Mouse (Mus musculus) thymus, adult 2 months (tissue): Measurements from ENCODE around the gene Pkhd1. TPM values are rescaled to one million over a fixed set of nuclear protein-coding genes. Genes with fewer than 3 reads are reported as not detected.
"Not testable (repeated sequence)": the region's sequence is repeated elsewhere in the genome, so short reads cannot be mapped to it uniquely, and the experiment has no call there.

Experiments used
- DNase-seq: peaks from one replicate; pipeline ENCODE4 v3.0.0; 2021
- H3K27ac ChIP-seq: fragments of 200-500 bp; 2 replicates; pipeline ENCODE4 v1.5.1; 2012; ENCODE audit warnings: low read length, control low read depth; ENCODE audit not compliant: control insufficient read depth, insufficient read depth
- H3K27me3 ChIP-seq: fragments of 200-500 bp; 2 replicates; pipeline ENCODE4 v1.6.1; 2012; ENCODE audit warnings: mild to moderate bottlenecking, low read length, moderate library complexity, mixed read lengths; ENCODE audit not compliant: control insufficient read depth, insufficient read depth
- H3K36me3 ChIP-seq: fragments of 200-500 bp; 2 replicates; pipeline ENCODE4 v1.6.1; 2012; ENCODE audit warnings: mild to moderate bottlenecking, low read length, moderate library complexity; ENCODE audit not compliant: control insufficient read depth, insufficient read depth
- H3K4me1 ChIP-seq: fragments of 200-500 bp; replicated peaks from 2 replicates; pipeline ENCODE4 v1.6.1; 2012; ENCODE audit warnings: low read length; ENCODE audit not compliant: control insufficient read depth, insufficient read depth
- H3K4me3 ChIP-seq: fragments of 200-500 bp; 2 replicates; pipeline ENCODE4 v1.5.1; 2012; ENCODE audit warnings: mild to moderate bottlenecking, low read length, control low read depth, moderate library complexity; ENCODE audit not compliant: control insufficient read depth, insufficient read depth
- CTCF ChIP-seq: fragments of 200-500 bp; IDR thresholded peaks from 2 replicates; pipeline ENCODE4 v1.5.1; 2012; ENCODE audit warnings: mild to moderate bottlenecking, control low read depth, low read length, moderate library complexity, borderline replicate concordance; ENCODE audit not compliant: control insufficient read depth, poor library complexity, insufficient read depth; ENCODE audit errors: extremely low read depth
- POLR2A ChIP-seq: fragments of 200-500 bp; IDR thresholded peaks from 2 replicates; pipeline ENCODE4 v1.6.1; 2012; ENCODE audit warnings: mild to moderate bottlenecking, low read length, control low read depth, moderate library complexity; ENCODE audit not compliant: control insufficient read depth, poor library complexity, insufficient read depth; ENCODE audit errors: extremely low read depth
- WGBS: fragments of 180-500 bp; shearing (Covaris S2); methylation state at CpG from one replicate; pipeline ENCODE4 v1.1.7; 2018; 5-methylcytosine and 5-hydroxymethylcytosine counted together
- polyA plus RNA-seq: library from polyadenylated mRNA; depleted of rRNA; stranded (reverse); fragments of >200 nt; gene quantifications from 2 replicates; pipeline ENCODE4 v1.2.3, GENCODE M21; 2012

The Pkhd1 gene
- polyA plus RNA-seq, 1 experiment = 0.03 TPM

GRCm38 (mm10) chr1:20248169-20248568 is 369.7 kb downstream of the Pkhd1 start:
- no peak overlapping the region for H3K27ac ChIP-seq
- H3K27me3 ChIP-seq = no peaks in the 10 kb centered on the region
- 78% methylated on average over 2 of the region's 2 CpGs for WGBS
- no peak overlapping the region for H3K4me3 ChIP-seq
- no peak for DNase-seq
- no peak for TF ChIP-seq CTCF
- no peak for TF ChIP-seq POLR2A
- no peaks in the 10 kb centered on the region for H3K36me3 ChIP-seq
- H3K4me1 ChIP-seq = no peaks in the 10 kb centered on the region

GRCm38 (mm10) chr1:20216681-20217080 is 401.2 kb downstream of the Pkhd1 start:
- no peak overlapping the region for H3K4me3 ChIP-seq
- H3K36me3 ChIP-seq = no peaks in the 10 kb centered on the region
- no peak for DNase-seq
- no peaks in the 10 kb centered on the region for H3K4me1 ChIP-seq
- no peaks in the 10 kb centered on the region for H3K27me3 ChIP-seq
- H3K27ac ChIP-seq = no peak overlapping the region
- TF ChIP-seq POLR2A = no peak
- no peak for TF ChIP-seq CTCF
- 77% methylated on average over 1 of the region's 1 CpGs for WGBS

GRCm38 (mm10) chr1:20190444-20190843 is 427.4 kb downstream of the Pkhd1 start:
- no peak overlapping the region for H3K4me3 ChIP-seq
- H3K36me3 ChIP-seq = no peaks in the 10 kb centered on the region
- no peak for DNase-seq
- no peaks in the 10 kb centered on the region for H3K27me3 ChIP-seq
- H3K27ac ChIP-seq = no peak overlapping the region
- no peaks in the 10 kb centered on the region for H3K4me1 ChIP-seq
- 65% methylated on average over 9 of the region's 9 CpGs for WGBS
- no peak for TF ChIP-seq CTCF
- no peak for TF ChIP-seq POLR2A

GRCm38 (mm10) chr1:20180157-20180556 is 437.7 kb downstream of the Pkhd1 start:
- no peaks in the 10 kb centered on the region for H3K36me3 ChIP-seq
- no peak for TF ChIP-seq POLR2A
- TF ChIP-seq CTCF = no peak
- no peak overlapping the region for H3K4me3 ChIP-seq
- no peak overlapping the region for H3K27ac ChIP-seq
- no peaks in the 10 kb centered on the region for H3K4me1 ChIP-seq
- DNase-seq = no peak
- H3K27me3 ChIP-seq = no peaks in the 10 kb centered on the region
- 87% methylated on average over 8 of the region's 8 CpGs for WGBS

DNA sequence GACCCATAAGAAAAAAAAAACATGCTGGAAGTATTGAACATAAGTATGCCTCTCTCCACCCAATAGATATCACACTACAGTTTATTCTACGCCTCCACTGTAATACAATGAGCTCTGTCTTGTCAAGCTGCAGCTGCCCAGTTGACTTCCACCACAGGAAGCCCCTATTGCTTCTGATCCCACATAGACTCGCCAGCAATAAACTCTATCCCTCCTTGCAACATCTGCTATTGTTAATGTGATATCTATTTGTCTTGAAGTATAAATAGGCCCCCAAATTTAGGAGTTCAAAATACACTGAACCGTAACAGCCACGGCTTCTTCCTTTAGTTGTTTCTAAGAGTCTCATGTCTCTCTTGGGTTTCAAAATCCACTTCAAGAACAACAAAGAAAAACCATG is 446.7 kb downstream of the Pkhd1 start:
- Histone ChIP-seq H3K36me3 (no peaks in the 10 kb centered on the region), H3K4me3 (no peak overlapping the region), H3K4me1 (no peaks in the 10 kb centered on the region), H3K27me3 (no peaks in the 10 kb centered on the region), H3K27ac (no peak overlapping the region)
- 79% methylated on average over 4 of the region's 4 CpGs for WGBS
- DNase-seq = no peak
- TF ChIP-seq CTCF = no peak
- TF ChIP-seq POLR2A = no peak

DNA sequence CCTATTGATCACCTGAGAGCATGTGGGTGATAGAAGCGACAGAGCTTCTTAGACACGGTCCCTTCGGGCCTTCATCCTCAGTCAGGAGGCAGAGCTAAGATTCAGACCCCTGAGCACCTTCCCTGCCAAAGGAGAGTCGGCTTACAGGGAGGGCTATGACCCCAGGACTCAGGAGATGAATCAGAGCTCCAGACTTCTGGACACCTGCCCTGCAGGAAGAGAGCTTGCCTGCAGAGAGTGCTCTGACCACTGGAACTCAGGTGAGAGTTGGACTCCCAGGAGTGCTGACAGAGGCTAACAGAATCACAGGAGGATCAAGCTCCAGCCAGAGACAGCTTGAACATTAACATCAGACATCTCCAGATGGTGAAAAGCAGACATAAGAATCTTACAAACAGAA is 467.2 kb downstream of the Pkhd1 start:
- 78% methylated on average over 4 of the region's 4 CpGs for WGBS
- not testable (repeated sequence) for H3K27ac ChIP-seq, H3K27me3 ChIP-seq, H3K36me3 ChIP-seq, DNase-seq, H3K4me3 ChIP-seq, H3K4me1 ChIP-seq

DNA sequence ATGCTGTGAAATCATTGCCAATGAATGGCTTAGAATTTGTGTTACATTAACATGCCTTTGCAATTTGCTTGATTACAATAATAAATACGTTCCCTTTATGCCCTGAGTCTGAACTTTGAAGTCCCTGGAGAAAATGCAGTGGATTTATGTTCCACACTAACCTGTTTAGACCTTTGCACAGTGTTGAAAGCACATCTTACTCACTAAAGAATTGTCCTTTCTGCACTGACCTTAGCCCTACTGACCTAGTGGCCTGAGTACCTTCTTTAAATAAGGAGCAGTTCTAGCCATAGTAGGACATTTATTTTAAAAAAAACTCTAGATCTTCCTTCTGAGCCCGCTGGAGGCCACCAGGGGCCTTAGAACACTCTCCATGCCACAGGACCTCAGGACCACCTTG is 467.8 kb downstream of the Pkhd1 start:
- Histone ChIP-seq H3K27me3 (no peaks in the 10 kb centered on the region), H3K4me1 (no peaks in the 10 kb centered on the region), H3K4me3 (no peak overlapping the region), H3K27ac (no peak overlapping the region), H3K36me3 (no peaks in the 10 kb centered on the region)
- no peak for TF ChIP-seq CTCF
- TF ChIP-seq POLR2A = no peak
- DNase-seq = no peak
- 66% methylated on average over 2 of the region's 2 CpGs for WGBS
